In genomic region chr2:166143871-166144270, GRCm38 (mm10) we compare ENCODE assay signal across 15 mouse cellular contexts. TPM values are rescaled to one million over a fixed set of nuclear protein-coding genes. Genes with fewer than 3 reads are reported as not detected.
A peak's percentile ranks its signal among the peaks of the same experiment; 100 is the strongest.
DNase-seq lines count a peak whose midpoint lies in the region; ATAC-seq and TF ChIP-seq lines count a peak whose summit lies in the region.
"Had no signal": no experiment of that assay in that cellular context is flagged by ENCODE, and none has a peak within 500 bp of the region (broad histone marks: within the 10 kb centered on the region; RNA-seq: fewer than 3 reads in every experiment).

No protein-coding gene starts in this region.

- H3K27me3 ChIP-seq in heart, embryonic 16.5 days (ENCODE audit: control insufficient read depth, insufficient read depth, low read length): no peaks in the 10 kb centered on the region
- no peaks in the 10 kb centered on the region for H3K27me3 ChIP-seq in C2C12 (ENCODE audit: control insufficient read depth, insufficient read depth, insufficient read length)

- no peak overlapping the region for H3ac ChIP-seq in C2C12 (ENCODE audit: control insufficient read depth, insufficient read length, low read depth)

- H3K4me1 ChIP-seq in heart, embryonic 16.5 days (ENCODE audit: control insufficient read depth, insufficient read depth, low read length): peaks cover 80% of the 10 kb centered on the region
- H3K4me1 ChIP-seq: liver, embryonic 12.5 days had no signal

- peak overlapping the region; percentile 23; the same call in 1 of the 2 replicates for H3K9ac ChIP-seq in heart, embryonic 16.5 days (ENCODE audit: low read length)
- H3K9ac ChIP-seq: forebrain, embryonic 12.5 days; liver, embryonic 12.5 days; neural tube, embryonic 12.5 days had no signal

- H3K4me3 ChIP-seq in heart, embryonic 16.5 days (ENCODE audit: low read length): no peak overlapping the region
- H3K4me3 ChIP-seq in C2C12 (ENCODE audit: insufficient read depth, poor library complexity, severe bottlenecking): no peak overlapping the region
- H3K4me3 ChIP-seq: forebrain, embryonic 12.5 days; liver, embryonic 12.5 days; neural tube, embryonic 12.5 days had no signal

- no peak overlapping the region for H3K4me2 ChIP-seq in heart, embryonic 16.5 days (ENCODE audit: low read depth, low read length)
- H3K4me2 ChIP-seq: forebrain, embryonic 12.5 days; liver, embryonic 12.5 days had no signal

- DNase-seq in heart, adult 9 months (ENCODE audit: low spot score in 2 of 2): no peak
- DNase-seq in ZHBTc4 (ENCODE audit: low read depth, low spot score): peak; percentile 77
- DNase-seq in kidney, postnatal 14 days: peak; percentile 42
- no peak for DNase-seq in urinary bladder, postnatal 36 days (ENCODE audit: low spot score in 2 of 2)
- DNase-seq in embryo, embryonic 10 days (ENCODE audit: low spot score): no peak
- DNase-seq in natural killer cell, adult 2 months (ENCODE audit: low spot score in 2 of 2): no peak
- DNase-seq: adrenal gland, postnatal 25 days; cerebellum, adult 9-11 months; right cerebral cortex, postnatal 4 days had no signal

- no peaks in the 10 kb centered on the region for H3K36me3 ChIP-seq in heart, embryonic 16.5 days (ENCODE audit: control insufficient read depth, insufficient read depth)
- no peaks in the 10 kb centered on the region for H3K36me3 ChIP-seq in C2C12 (ENCODE audit: control insufficient read depth, insufficient read depth)
- H3K36me3 ChIP-seq: forebrain, embryonic 12.5 days; G1E; liver, embryonic 12.5 days had no signal

- WGBS in heart, embryonic 16.5 days: 80% methylated on average over 5 of the region's 5 CpGs

- no peaks in the 10 kb centered on the region for H3K79me2 ChIP-seq in C2C12 (ENCODE audit: control insufficient read depth, insufficient read depth)

- no peaks in the 10 kb centered on the region for H3K9me3 ChIP-seq in heart, embryonic 16.5 days (replicated peaks; ENCODE audit: control insufficient read depth, low read length)
- H3K9me3 ChIP-seq: forebrain, embryonic 12.5 days; liver, embryonic 12.5 days; neural tube, embryonic 12.5 days had no signal

- no peak for ATAC-seq in heart, embryonic 16.5 days (replicated peaks; ENCODE audit: extremely low read depth, insufficient read depth, low FRiP score)
- ATAC-seq: liver, embryonic 12.5 days had no signal

- no peaks in the 10 kb centered on the region for H3K79me3 ChIP-seq in C2C12 (ENCODE audit: low read depth)

- H3K27ac ChIP-seq in heart, embryonic 16.5 days (ENCODE audit: low read length): no peak overlapping the region
- H3K27ac ChIP-seq: forebrain, embryonic 12.5 days; liver, embryonic 12.5 days had no signal

- TF ChIP-seq CTCF in C2C12 (IDR thresholded peaks at IDR 0.05; ENCODE audit: control insufficient read depth, insufficient read depth, insufficient read length): no peak

TF ChIP-seq in C2C12, 6 proteins besides CTCF, POLR2A, EP300 and RAD21:
- TF ChIP-seq FOSL1 (IDR thresholded peaks at IDR 0.05; ENCODE audit: insufficient read depth, low read length, poor library complexity, severe bottlenecking) (no peak), USF1 (IDR thresholded peaks at IDR 0.05; ENCODE audit: low read depth) (peak; percentile 57)

RNA-seq across cellular contexts. Expression of gene Sulf2, which starts 11.6 kb away (rescaled TPM):
- 61.8 and 73.3 TPM in 2 replicates for polyA plus RNA-seq in heart, embryonic 16.5 days (2015; fragmentation: Nextera tagmentation; extraction: Ambion mirVana)
- 25.8 TPM for polyA plus RNA-seq in C2C12 (2012; fragmentation: generic; extraction: Trizol)
- polyA plus RNA-seq: G1E had no signal

Comparison
In these comparisons a context has a peak if more than half of its experiments do, and no peak if none do; other contexts are left out.
1. DNase-seq: peak in ZHBTc4 (single experiment) and kidney, postnatal 14 days (single experiment); none in heart, adult 9 months (0 of 2), urinary bladder, postnatal 36 days (0 of 2), embryo, embryonic 10 days (single experiment) and natural killer cell, adult 2 months (0 of 2).